Mouse (Mus musculus): Measurements from ENCODE around the gene Prss30. TPM values are rescaled to one million over a fixed set of nuclear protein-coding genes. Genes with fewer than 3 reads are reported as not detected.
A peak's percentile ranks its signal among the peaks of the same experiment; 100 is the strongest.
"Not testable (repeated sequence)": the region's sequence is repeated elsewhere in the genome, so short reads cannot be mapped to it uniquely, and the experiment has no call there.

The Prss30 gene
- polyA plus RNA-seq, 1 experiment from 2014 or later, result not detected

GRCm38 (mm10) chr17:23947486-23947885, 32.9 kb downstream of the Prss30 start:
- H3K4me3 ChIP-seq; H3K27ac ChIP-seq; H3K9ac ChIP-seq; H3K4me2 ChIP-seq; H3K4me1 ChIP-seq; H3K27me3 ChIP-seq; ATAC-seq (ENCODE audit: insufficient number of reproducible peaks, low FRiP score, low TSS enrichment, low read depth); H3K9me3 ChIP-seq; H3K36me3 ChIP-seq: not testable (repeated sequence)
- 80% methylated on average over 4 of the region's 4 CpGs for WGBS

DNA sequence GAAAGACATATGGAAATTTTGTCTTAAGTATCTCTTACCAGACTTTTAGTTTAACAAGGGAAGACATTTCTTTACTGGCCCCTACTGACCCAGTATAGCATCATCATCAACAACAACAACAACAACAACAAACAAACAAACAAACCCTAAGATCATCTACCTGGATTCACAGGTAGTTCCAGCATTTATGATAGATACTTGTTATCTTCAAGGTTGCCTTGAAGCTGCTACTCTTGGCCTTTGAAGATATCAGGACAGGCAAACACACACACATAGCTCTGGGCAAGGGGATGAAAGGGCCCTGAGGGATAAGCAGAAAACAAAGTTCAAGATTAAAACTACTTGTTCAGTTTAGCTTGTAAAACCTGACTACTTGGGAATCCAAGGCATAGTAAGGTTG, 39.0 kb downstream of the Prss30 start, which contains the start of gene Sbp:
Gene Sbp (plus strand): TSS at position 301 of the 400 bp plus-strand sequence.
- Histone ChIP-seq H3K36me3 (no peaks in the 10 kb centered on the region), H3K4me3 (no peak within 1 kb of the TSS), H3K27me3 (no peaks in the 10 kb centered on the region), H3K4me1 (no peaks in the 10 kb centered on the region), H3K9ac (no peak within 1 kb of the TSS), H3K27ac (no peak within 1 kb of the TSS), H3K9me3 (no peaks in the 10 kb centered on the region), H3K4me2 (no peak within 1 kb of the TSS)
- ATAC-seq (ENCODE audit: insufficient number of reproducible peaks, low FRiP score, low TSS enrichment, low read depth), result no peak

GRCm38 (mm10) chr17:23931157-23931556, 49.2 kb downstream of the Prss30 start:
- Histone ChIP-seq H3K4me1 (no peaks in the 10 kb centered on the region), H3K4me2 (no peak overlapping the region), H3K4me3 (no peak overlapping the region), H3K9me3 (no peaks in the 10 kb centered on the region), H3K9ac (no peak overlapping the region), H3K27ac (no peak overlapping the region), H3K27me3 (no peaks in the 10 kb centered on the region), H3K36me3 (no peaks in the 10 kb centered on the region)
- WGBS, result 79% methylated on average over 5 of the region's 5 CpGs
- ATAC-seq (ENCODE audit: insufficient number of reproducible peaks, low FRiP score, low TSS enrichment, low read depth), result no peak

DNA sequence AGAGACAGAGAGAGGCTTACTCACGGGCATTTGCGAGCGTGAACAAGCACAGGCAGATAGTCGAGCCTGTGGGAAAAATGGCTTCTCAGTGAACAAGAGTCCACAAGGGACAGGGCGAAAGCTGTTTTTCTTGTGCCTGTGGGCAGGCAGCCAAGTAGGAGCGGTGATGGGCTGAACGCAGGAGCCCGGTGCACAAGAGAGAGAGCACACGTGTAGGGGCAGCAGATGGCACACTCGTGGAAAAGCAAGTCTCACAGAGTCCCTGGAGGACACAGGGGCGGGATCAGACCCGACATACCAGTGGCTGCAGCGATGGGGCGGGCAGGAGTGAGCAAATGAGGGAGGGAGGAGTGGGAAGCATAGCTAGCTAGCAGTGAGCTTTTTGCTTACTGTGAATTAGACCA, 55.3 kb downstream of the Prss30 start:
- peak overlapping the region; percentile 94 for H3K27ac ChIP-seq
- peaks cover 12% of the 10 kb centered on the region for H3K4me1 ChIP-seq
- H3K9me3 ChIP-seq, result no peaks in the 10 kb centered on the region
- H3K36me3 ChIP-seq, result no peaks in the 10 kb centered on the region
- no peaks in the 10 kb centered on the region for H3K27me3 ChIP-seq
- peak; percentile 75 for ATAC-seq (ENCODE audit: insufficient number of reproducible peaks, low FRiP score, low TSS enrichment, low read depth)
- H3K9ac ChIP-seq, result peak overlapping the region; percentile 44
- H3K4me2 ChIP-seq, result peak overlapping the region; percentile 86
- under 1% methylated on average over 14 of the region's 14 CpGs for WGBS
- H3K4me3 ChIP-seq, result peak overlapping the region; percentile 62

DNA sequence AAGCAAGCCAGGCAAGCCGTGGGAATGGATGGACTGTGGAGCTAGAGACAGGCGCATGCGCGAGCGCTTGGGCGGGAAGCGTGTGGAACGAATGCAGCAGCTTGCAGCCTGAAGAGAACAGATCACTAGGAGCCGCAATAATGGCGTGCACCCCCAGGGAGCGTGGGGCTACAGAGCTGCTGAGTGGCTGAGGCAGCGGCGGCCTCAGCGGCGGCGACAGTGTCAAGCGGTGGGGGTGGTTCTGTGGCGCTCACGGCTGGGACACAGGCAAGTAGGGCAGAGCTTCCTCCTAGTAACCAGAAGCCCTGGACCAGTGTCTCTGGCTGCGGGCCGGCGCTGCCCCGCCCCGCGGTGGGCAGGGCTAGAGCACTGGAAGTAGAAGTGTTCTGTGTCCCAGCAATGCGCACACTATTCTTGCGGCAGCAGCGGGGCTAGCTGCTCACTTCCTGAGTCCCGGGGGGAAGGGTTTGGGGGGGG, 55.8 kb downstream of the Prss30 start:
- Histone ChIP-seq H3K36me3 (no peaks in the 10 kb centered on the region), H3K9ac (peak overlapping the region; percentile 44; the same call in 1 of the 2 replicates), H3K4me1 (peaks cover 12% of the 10 kb centered on the region), H3K27ac (peak overlapping the region; percentile 94), H3K9me3 (no peaks in the 10 kb centered on the region), H3K4me3 (peak overlapping the region; percentile 62), H3K27me3 (no peaks in the 10 kb centered on the region), H3K4me2 (peak overlapping the region; percentile 86)
- ATAC-seq (ENCODE audit: insufficient number of reproducible peaks, low FRiP score, low TSS enrichment, low read depth), result peak; percentile 93
- under 1% methylated on average over 29 of the region's 29 CpGs for WGBS

Small RNA genes within 50 kb of the gene (microRNA-seq; reads per million reads assigned to microRNA genes)
- gene Gm27700, result not detected

Other genes starting within 250 kb of the Prss30 start
- gene Paqr4, start 239.7 kb downstream of the Prss30 start, polyA plus RNA-seq (2015; fragmentation: Nextera tagmentation; extraction: Ambion mirVana), result 17.6 and 20.4 TPM in 2 replicates
- gene Kremen2, start 234.7 kb downstream of the Prss30 start, polyA plus RNA-seq (2015; fragmentation: Nextera tagmentation; extraction: Ambion mirVana), result 50.2 and 50.5 TPM in 2 replicates
- gene Flywch1, start 209.0 kb downstream of the Prss30 start, polyA plus RNA-seq (2015; fragmentation: Nextera tagmentation; extraction: Ambion mirVana), result 65.7 and 69.8 TPM in 2 replicates
- gene Flywch2, start 194.5 kb downstream of the Prss30 start, polyA plus RNA-seq (2015; fragmentation: Nextera tagmentation; extraction: Ambion mirVana), result 34.2 and 39.9 TPM in 2 replicates
- 425 and 436 TPM in 2 replicates for gene Srrm2, start 190.0 kb downstream of the Prss30 start, polyA plus RNA-seq (2015; fragmentation: Nextera tagmentation; extraction: Ambion mirVana)
- gene Elob, start 151.4 kb downstream of the Prss30 start, polyA plus RNA-seq (2015; fragmentation: Nextera tagmentation; extraction: Ambion mirVana), result 1,045 and 1,117 TPM in 2 replicates
- not detected in 2 replicates for gene Prss33, start 144.5 kb downstream of the Prss30 start, polyA plus RNA-seq (2015; fragmentation: Nextera tagmentation; extraction: Ambion mirVana)
- not detected in 2 replicates for gene Prss32, start 136.7 kb downstream of the Prss30 start, polyA plus RNA-seq (2015; fragmentation: Nextera tagmentation; extraction: Ambion mirVana)
- gene Prss41, start 136.4 kb downstream of the Prss30 start, polyA plus RNA-seq (2015; fragmentation: Nextera tagmentation; extraction: Ambion mirVana), result 0.73 and 1.0 TPM in 2 replicates
- not detected in 2 replicates for gene Prss21, start 112.5 kb downstream of the Prss30 start, polyA plus RNA-seq (2015; fragmentation: Nextera tagmentation; extraction: Ambion mirVana)
- not detected in 2 replicates for gene Dcpp1, start 99.7 kb downstream of the Prss30 start, polyA plus RNA-seq (2015; fragmentation: Nextera tagmentation; extraction: Ambion mirVana)
- gene Dcpp2, start 99.7 kb downstream of the Prss30 start, polyA plus RNA-seq (2015; fragmentation: Nextera tagmentation; extraction: Ambion mirVana), result not detected in 2 replicates
- gene Dcpp3, start 63.1 kb downstream of the Prss30 start, polyA plus RNA-seq (2015; fragmentation: Nextera tagmentation; extraction: Ambion mirVana), result 0.69 TPM in 1 of 2 replicates, not detected in the other
- not detected in 2 replicates for gene Sbp, start 38.9 kb downstream of the Prss30 start, polyA plus RNA-seq (2015; fragmentation: Nextera tagmentation; extraction: Ambion mirVana)
- gene Sbpl, start 25.3 kb downstream of the Prss30 start, polyA plus RNA-seq (2015; fragmentation: Nextera tagmentation; extraction: Ambion mirVana), result not detected in 2 replicates
- 1.1 and 1.4 TPM in 2 replicates for gene Prss22, start 17.5 kb upstream of the Prss30 start, polyA plus RNA-seq (2015; fragmentation: Nextera tagmentation; extraction: Ambion mirVana)
- 8.6 and 9.6 TPM in 2 replicates for gene Prss27, start 57.6 kb upstream of the Prss30 start, polyA plus RNA-seq (2015; fragmentation: Nextera tagmentation; extraction: Ambion mirVana)
- 60.9 and 62.9 TPM in 2 replicates for gene Kctd5, start 92.9 kb upstream of the Prss30 start, polyA plus RNA-seq (2015; fragmentation: Nextera tagmentation; extraction: Ambion mirVana)
- 38.6 and 50.0 TPM in 2 replicates for gene Pdpk1, start 170.4 kb upstream of the Prss30 start, polyA plus RNA-seq (2015; fragmentation: Nextera tagmentation; extraction: Ambion mirVana)
- gene Amdhd2, start 183.2 kb upstream of the Prss30 start, polyA plus RNA-seq (2015; fragmentation: Nextera tagmentation; extraction: Ambion mirVana), result 30.0 and 30.7 TPM in 2 replicates
- 488 and 521 TPM in 2 replicates for gene Atp6v0c, start 189.1 kb upstream of the Prss30 start, polyA plus RNA-seq (2015; fragmentation: Nextera tagmentation; extraction: Ambion mirVana)
- gene Tbc1d24, start 225.0 kb upstream of the Prss30 start, polyA plus RNA-seq (2015; fragmentation: Nextera tagmentation; extraction: Ambion mirVana), result 7.3 and 7.4 TPM in 2 replicates
- gene Ntn3, start 229.0 kb upstream of the Prss30 start, polyA plus RNA-seq (2015; fragmentation: Nextera tagmentation; extraction: Ambion mirVana), result 8.8 and 13.8 TPM in 2 replicates
- gene Tedc2, start 240.3 kb upstream of the Prss30 start, polyA plus RNA-seq (2015; fragmentation: Nextera tagmentation; extraction: Ambion mirVana), result 10.3 and 11.4 TPM in 2 replicates

Data from limb, embryonic 15.5 days (tissue).